Mouse (Mus musculus) neural tube, embryonic 12.5 days (tissue): ENCODE measurements around the gene Krtap16-1. TPM values are rescaled to one million over a fixed set of nuclear protein-coding genes. Genes with fewer than 3 reads are reported as not detected.

ENCODE experiments used
- ATAC-seq: fragments of 200-750 bp; cut with Nextera tagmentation; 2 replicates; pipeline ENCODE4 v1.8.0; 2017; ENCODE audit warnings: low read depth, mild to moderate bottlenecking, moderate TSS enrichment, moderate library complexity; ENCODE audit not compliant: low FRiP score
- H3K27ac ChIP-seq: fragments of 300-500 bp; sonication (generic); 2 replicates; pipeline ENCODE4 v1.5.1; 2016
- H3K27me3 ChIP-seq: fragments of 300-500 bp; sonication (generic); replicated peaks from 2 replicates; pipeline ENCODE4 v1.6.1; 2016; ENCODE audit warnings: mild to moderate bottlenecking
- H3K36me3 ChIP-seq: fragments of 300-500 bp; sonication (generic); 2 replicates; pipeline ENCODE4 v1.6.1; 2016; ENCODE audit warnings: mild to moderate bottlenecking
- H3K4me1 ChIP-seq: fragments of 300-500 bp; sonication (generic); 2 replicates; pipeline ENCODE4 v1.6.1; 2016
- H3K4me2 ChIP-seq: fragments of 300-500 bp; sonication (generic); replicated peaks from 2 replicates; pipeline ENCODE4 v1.6.1; 2016; ENCODE audit warnings: mild to moderate bottlenecking
- H3K4me3 ChIP-seq: fragments of 300-500 bp; sonication (generic); 2 replicates; pipeline ENCODE4 v1.5.1; 2016
- H3K9ac ChIP-seq: fragments of 300-500 bp; sonication (generic); 2 replicates; pipeline ENCODE4 v1.6.1; 2016; ENCODE audit warnings: mild to moderate bottlenecking
- H3K9me3 ChIP-seq: fragments of 300-500 bp; sonication (generic); 2 replicates; pipeline ENCODE4 v1.6.1; 2016; ENCODE audit warnings: mild to moderate bottlenecking
- WGBS: fragments of 180-500 bp; shearing (Covaris S2); methylation state at CpG from one replicate; pipeline ENCODE4 v1.1.7; 2016; 5-methylcytosine and 5-hydroxymethylcytosine counted together
- polyA plus RNA-seq: library from polyadenylated mRNA; unstranded; fragments of >200 nt; fragmentation: Nextera tagmentation; extraction: Ambion mirVana; gene quantifications from 2 replicates; pipeline ENCODE4 v1.2.1, GENCODE M21; 2016

Krtap16-1 gene
- polyA plus RNA-seq, 1 experiment from 2014 or later, result not detected

DNA sequence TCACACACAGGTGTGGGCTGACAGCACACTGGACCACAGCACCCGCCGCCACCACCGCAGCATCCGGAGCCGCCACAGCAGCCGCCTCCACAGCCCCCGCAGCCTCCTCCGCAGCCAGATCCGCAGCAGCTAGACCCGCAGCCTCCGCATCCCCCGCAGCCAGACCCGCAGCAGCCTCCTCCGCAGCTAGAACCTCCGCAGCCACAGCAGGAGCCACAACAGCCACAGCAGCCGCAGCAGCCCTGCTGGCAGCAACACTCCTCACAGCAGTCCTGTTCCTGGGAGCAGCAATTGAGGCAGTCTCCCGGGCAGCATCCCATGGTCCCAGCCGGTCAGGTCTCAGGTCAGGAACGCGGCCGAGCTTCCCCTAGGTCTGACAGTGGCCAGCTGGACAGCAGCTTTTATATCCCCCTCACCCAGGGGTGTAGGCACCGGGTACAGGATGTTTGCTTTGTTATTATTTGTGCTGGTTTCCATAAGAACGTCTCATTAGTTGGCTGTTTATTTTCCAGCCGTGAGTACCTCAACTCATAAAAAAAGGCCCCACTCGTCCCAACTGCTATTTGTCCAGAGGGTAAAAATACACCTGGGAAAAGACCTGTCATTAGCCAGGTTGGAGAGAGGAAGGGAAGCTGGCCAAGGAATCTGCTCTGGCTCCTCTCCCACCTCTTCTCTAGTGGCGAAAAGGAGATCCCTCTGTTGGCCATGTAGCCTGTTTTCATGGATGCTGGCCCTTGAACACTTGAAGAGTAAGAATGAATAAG, 7.4 kb upstream of the Krtap16-1 start, which contains the start of gene Krtap17-1:
TSS of gene Krtap17-1 (minus strand) at position 375 of the 764 bp plus-strand sequence.
- ATAC-seq, result no peak
- Histone ChIP-seq H3K27me3 (peaks cover 9% of the 10 kb centered on the region; the same call in 1 of the 2 replicates), H3K4me1 (0 out of 2 replicates have a peak, but pooled peaks cover 4% of the 10 kb centered on the region), H3K9ac (peak within 1 kb of the TSS; percentile 40; the same call in 1 of the 2 replicates), H3K4me3 (no peak within 1 kb of the TSS), H3K36me3 (no peaks in the 10 kb centered on the region), H3K9me3 (no peaks in the 10 kb centered on the region), H3K27ac (no peak within 1 kb of the TSS), H3K4me2 (peak within 1 kb of the TSS; percentile 49)
- WGBS, result 24% methylated on average over 26 of the region's 26 CpGs

DNA sequence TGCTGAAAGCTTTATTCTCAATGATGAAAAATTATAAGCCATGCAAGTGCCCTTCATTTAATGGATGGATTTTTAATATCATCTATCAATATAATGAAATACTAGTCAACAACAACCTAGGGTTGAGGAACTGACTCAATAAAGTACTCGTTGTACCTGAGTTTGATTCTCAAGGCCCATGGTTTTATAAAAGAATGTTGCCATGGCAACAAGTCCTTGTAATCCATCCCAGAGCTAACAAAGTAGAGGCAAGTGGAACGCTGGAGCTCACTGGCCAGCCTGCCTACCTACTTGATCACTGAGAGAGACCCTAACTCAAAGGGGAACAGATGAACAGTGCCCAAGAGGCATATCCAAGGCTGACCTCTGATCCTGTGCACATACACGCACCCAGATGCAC, 4.2 kb upstream of the Krtap16-1 start:
- no peak overlapping the region for H3K9ac ChIP-seq
- H3K9me3 ChIP-seq, result no peaks in the 10 kb centered on the region
- H3K36me3 ChIP-seq, result no peaks in the 10 kb centered on the region
- WGBS, result 69% methylated on average over 3 of the region's 3 CpGs
- no peak for ATAC-seq
- 0 out of 2 replicates have a peak, but pooled peaks cover 4% of the 10 kb centered on the region for H3K4me1 ChIP-seq
- H3K27me3 ChIP-seq, result peaks cover 9% of the 10 kb centered on the region; the same call in 1 of the 2 replicates
- H3K27ac ChIP-seq, result no peak overlapping the region
- H3K4me2 ChIP-seq, result no peak overlapping the region
- H3K4me3 ChIP-seq, result no peak overlapping the region

DNA sequence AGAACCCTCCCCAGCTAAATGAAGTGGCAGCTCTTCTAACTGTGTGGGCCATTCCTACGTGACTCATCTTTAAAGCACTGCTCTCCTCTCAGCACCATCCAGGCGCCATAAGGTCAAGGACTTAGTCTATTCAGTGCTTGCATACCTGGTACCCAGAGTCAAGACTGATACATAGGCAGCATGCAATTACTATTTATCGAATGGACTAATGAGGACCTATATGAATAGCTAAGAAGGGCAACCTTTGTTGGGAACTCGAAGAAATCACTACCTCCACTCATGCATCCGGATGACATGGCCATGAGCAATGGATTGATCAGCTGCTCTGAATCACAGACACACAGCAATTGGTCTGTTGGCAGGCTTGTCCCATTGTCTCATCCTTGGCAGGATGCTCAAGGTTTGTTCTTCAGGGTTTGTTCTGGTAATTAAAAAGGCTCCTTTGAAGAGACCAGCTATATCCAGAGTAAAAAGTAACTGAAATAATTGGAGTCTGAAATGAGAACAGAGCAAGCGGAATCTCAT, 3.5 kb upstream of the Krtap16-1 start:
- WGBS, result 86% methylated on average over 6 of the region's 6 CpGs
- Histone ChIP-seq H3K4me1 (0 out of 2 replicates have a peak, but pooled peaks cover 4% of the 10 kb centered on the region), H3K27me3 (peaks cover 9% of the 10 kb centered on the region; the same call in 1 of the 2 replicates), H3K4me3 (no peak overlapping the region), H3K4me2 (no peak overlapping the region), H3K36me3 (no peaks in the 10 kb centered on the region), H3K9me3 (no peaks in the 10 kb centered on the region), H3K27ac (no peak overlapping the region), H3K9ac (no peak overlapping the region)
- no peak for ATAC-seq

DNA sequence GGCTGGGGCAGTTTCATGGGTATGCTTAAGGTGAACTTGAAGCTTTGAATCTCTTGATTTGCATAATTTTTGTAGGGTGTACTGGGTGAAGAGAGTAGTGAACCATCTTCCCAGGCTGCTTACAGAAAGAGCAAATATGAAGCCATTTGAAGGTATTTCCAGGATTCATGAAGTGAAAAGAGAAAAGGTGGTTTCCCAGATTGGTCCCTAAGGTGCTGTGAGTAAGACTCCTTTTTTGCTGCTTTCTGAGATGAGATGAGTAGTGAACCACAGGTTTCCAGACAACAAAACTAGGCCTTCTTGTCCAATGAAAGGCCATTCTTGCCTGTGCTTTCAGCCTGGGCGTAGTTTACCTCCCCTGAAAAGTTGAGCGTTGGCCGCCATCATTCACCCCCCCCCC, 2.1 kb upstream of the Krtap16-1 start:
- Histone ChIP-seq H3K27me3 (peaks cover 6% of the 10 kb centered on the region; the same call in 1 of the 2 replicates), H3K27ac (no peak overlapping the region)
- 97% methylated on average over 3 of the region's 3 CpGs for WGBS

DNA sequence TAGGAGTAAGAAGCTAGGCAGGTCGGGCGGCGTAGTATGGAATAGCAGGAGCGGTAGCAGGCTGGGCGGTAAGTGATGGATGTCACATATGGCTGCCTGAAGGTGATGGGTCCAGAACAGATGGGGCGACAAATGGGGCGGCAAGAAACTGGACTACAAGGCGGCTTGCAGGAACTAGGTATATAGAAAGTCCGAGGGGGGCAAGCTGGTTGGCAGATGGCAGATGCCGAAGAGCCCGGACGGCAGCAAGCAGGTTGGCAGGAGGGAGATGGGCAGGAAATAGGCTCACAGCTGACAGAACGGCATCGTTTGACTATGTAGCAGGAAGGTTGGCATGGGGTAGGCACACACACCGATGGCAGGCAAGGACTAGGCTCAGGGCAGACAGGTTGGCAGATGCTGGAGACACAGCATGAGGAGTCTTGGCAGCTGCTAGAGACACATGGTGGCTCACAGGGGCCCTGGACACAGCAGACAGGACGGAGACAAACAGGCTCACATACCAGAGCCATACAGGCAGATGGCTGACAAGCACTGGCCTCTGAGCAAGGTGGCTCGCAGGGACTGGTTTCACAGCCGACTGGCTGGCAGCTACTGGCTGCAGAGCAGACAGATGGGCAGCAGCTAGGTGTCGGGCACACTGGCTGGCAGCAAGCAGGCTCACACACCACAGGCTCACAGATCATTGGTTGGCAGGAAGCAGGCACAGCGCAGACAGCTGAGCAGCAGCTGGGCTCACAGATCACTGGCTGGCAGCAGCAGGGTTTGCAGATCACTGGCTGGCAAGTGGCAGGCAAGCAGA, 905 bp downstream of the Krtap16-1 start:
- ATAC-seq, result no peak
- H3K9me3 ChIP-seq, result no peaks in the 10 kb centered on the region
- no peak overlapping the region for H3K9ac ChIP-seq
- H3K4me3 ChIP-seq, result no peak overlapping the region
- H3K27me3 ChIP-seq, result no peaks in the 10 kb centered on the region
- H3K4me2 ChIP-seq, result no peak overlapping the region
- H3K4me1 ChIP-seq, result no peaks in the 10 kb centered on the region
- H3K27ac ChIP-seq, result no peak overlapping the region
- H3K36me3 ChIP-seq, result no peaks in the 10 kb centered on the region
- 86% methylated on average over 20 of the region's 20 CpGs for WGBS

More for the DNA sequence above, 2.1 kb upstream of the Krtap16-1 start:
- no peak for ATAC-seq
- Histone ChIP-seq H3K4me3 (no peak overlapping the region), H3K9me3 (no peaks in the 10 kb centered on the region), H3K36me3 (no peaks in the 10 kb centered on the region), H3K4me1 (0 out of 2 replicates have a peak, but pooled peaks cover under 1% of the 10 kb centered on the region), H3K9ac (no peak overlapping the region), H3K4me2 (no peak overlapping the region)

DNA sequence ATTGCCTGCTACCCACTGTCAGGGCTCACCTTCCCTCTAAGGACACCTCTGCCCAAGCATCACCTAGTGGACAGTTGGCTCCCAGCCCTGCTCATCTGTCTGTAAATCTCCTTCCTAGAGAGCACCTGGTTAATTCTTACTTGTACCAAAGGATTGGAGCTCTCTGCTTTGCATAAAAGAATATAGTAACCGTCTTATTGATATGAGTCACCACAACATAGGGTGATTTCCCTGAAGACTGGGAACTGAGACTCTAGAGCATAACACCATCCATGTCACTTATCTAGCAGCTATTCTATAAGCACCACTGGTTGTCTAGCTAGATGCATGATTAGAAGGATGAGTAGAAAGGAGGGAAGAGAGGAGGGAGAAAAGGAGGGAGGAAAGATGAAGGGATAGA, 3.0 kb downstream of the Krtap16-1 start:
- H3K4me3 ChIP-seq, result no peak overlapping the region
- no peak for ATAC-seq
- WGBS, result 90% methylated on average over 1 of the region's 1 CpGs
- H3K27ac ChIP-seq, result no peak overlapping the region
- no peaks in the 10 kb centered on the region for H3K4me1 ChIP-seq
- no peaks in the 10 kb centered on the region for H3K27me3 ChIP-seq
- H3K4me2 ChIP-seq, result no peak overlapping the region
- no peaks in the 10 kb centered on the region for H3K36me3 ChIP-seq
- H3K9ac ChIP-seq, result no peak overlapping the region
- no peaks in the 10 kb centered on the region for H3K9me3 ChIP-seq

DNA sequence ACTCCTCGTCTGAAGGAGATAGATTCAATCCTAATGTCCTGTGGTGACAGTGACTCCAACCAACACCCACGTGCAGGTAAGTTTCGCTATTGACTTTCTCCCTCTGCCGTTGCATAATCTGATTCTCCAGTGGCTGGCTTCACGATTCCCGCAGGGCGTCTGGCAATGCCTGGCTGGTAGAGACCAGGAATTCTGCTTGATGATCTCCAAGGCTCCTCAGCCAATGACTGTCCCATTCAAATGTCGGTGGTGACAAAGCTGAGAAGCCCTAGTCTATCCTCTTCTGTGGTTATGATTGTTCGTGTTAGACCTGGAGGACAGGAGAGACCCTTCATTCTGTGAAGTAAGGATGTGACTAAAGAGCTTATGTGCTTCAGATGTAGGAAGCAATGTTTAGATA, 3.7 kb downstream of the Krtap16-1 start:
- Histone ChIP-seq H3K4me3 (no peak overlapping the region), H3K36me3 (no peaks in the 10 kb centered on the region), H3K27me3 (no peaks in the 10 kb centered on the region), H3K9ac (no peak overlapping the region), H3K9me3 (no peaks in the 10 kb centered on the region), H3K4me1 (no peaks in the 10 kb centered on the region), H3K4me2 (no peak overlapping the region), H3K27ac (no peak overlapping the region)
- no peak for ATAC-seq
- WGBS, result 89% methylated on average over 9 of the region's 9 CpGs

DNA sequence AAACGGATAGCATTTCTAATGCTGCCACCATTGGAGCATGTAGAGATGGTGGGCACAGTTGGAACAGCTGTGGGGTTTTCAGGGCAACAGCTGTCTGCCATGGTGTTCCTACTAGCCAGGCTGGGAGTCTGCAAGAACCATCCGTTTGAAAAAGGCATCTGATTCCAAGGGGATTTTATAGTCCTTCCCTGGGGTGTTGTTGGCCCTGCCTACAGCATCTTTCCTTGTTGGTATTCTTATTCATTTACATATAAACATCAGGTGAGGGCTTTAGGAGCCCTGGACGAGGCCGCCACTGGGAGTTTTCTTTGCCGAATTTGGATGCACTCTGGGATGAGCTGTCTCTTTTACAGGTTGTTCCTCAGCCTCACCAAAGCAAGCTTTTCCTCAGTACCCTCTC, 7.4 kb downstream of the Krtap16-1 start, which contains the start of gene Krtap29-1:
TSS of gene Krtap29-1 (minus strand) at position 101 of the 400 bp plus-strand sequence.
- H3K9me3 ChIP-seq, result 0 out of 2 replicates have a peak, but pooled peaks cover 4% of the 10 kb centered on the region
- no peak within 1 kb of the TSS for H3K9ac ChIP-seq
- WGBS, result 59% methylated on average over 5 of the region's 5 CpGs
- ATAC-seq, result no peak
- H3K4me2 ChIP-seq, result no peak within 1 kb of the TSS
- no peaks in the 10 kb centered on the region for H3K27me3 ChIP-seq
- H3K4me1 ChIP-seq, result no peaks in the 10 kb centered on the region
- no peaks in the 10 kb centered on the region for H3K36me3 ChIP-seq
- H3K27ac ChIP-seq, result no peak within 1 kb of the TSS
- H3K4me3 ChIP-seq, result no peak within 1 kb of the TSS

DNA sequence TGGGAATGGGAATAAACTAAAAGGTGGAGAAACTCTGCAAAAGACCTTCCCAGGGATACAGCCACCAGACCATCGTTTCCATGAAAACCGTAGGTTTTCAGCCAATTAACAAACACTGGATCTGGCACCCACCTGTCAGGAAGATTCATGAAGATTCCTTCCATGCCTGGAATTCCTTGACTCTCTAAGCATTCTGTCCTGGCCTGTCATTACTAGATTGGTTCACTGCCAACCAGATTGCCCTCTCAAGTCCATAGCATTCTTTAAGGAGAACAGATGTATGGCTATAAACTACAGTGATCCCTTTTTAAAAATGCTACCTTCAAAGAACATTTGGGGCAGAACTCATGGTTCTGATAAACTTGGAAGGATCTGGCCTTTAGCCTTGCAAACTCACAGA, 20.4 kb downstream of the Krtap16-1 start:
- ATAC-seq, result no peak
- 59% methylated on average over 2 of the region's 2 CpGs for WGBS

DNA sequence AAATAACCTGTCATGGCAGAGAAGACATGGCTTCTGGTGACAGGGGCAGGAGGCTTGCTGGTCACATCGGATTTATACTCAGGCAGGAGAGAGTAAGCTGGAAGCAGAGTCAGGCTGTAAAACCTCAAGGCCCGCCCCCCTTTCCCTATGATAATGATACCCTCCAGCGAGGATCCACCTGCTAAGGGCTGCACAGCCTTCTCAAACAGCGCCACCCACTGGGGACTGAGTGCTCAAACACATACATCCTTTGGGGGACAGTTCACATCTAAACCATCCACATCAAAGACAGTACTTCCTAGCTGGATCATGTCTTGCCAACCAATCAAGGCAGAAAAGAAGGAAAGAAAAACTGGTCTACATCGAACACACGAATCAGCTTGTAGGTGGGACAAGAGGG, 22.2 kb downstream of the Krtap16-1 start:
- ATAC-seq, result no peak

More for the DNA sequence above, 20.4 kb downstream of the Krtap16-1 start:
- no peaks in the 10 kb centered on the region for H3K4me1 ChIP-seq
- no peak overlapping the region for H3K9ac ChIP-seq
- no peak overlapping the region for H3K4me3 ChIP-seq
- H3K36me3 ChIP-seq, result no peaks in the 10 kb centered on the region
- no peaks in the 10 kb centered on the region for H3K27me3 ChIP-seq
- H3K27ac ChIP-seq, result no peak overlapping the region
- H3K9me3 ChIP-seq, result no peaks in the 10 kb centered on the region
- no peak overlapping the region for H3K4me2 ChIP-seq

DNA sequence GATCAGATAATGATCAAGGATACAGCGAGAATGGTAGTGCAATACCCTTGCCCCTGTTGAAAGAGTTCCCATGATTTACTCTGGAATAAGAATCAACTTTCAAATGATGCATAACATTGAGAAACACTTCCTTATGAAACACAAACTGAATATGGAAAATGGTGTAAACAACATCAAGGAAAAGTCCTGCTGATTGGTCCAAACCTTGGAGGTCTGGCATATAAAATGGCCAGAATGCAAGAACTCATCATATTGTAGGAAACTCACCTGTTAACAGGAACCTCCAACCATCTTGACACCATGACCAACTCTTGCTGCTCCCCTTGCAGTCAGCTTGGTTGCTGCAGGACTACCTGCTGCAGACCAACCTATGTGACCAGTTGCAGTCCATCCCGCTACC, 38.2 kb downstream of the Krtap16-1 start, which contains the start of gene Krtap9-5:
TSS of gene Krtap9-5 (plus strand) at position 301 of the 400 bp plus-strand sequence.
- Histone ChIP-seq H3K27me3 (no peaks in the 10 kb centered on the region), H3K4me2 (no peak within 1 kb of the TSS), H3K9ac (no peak within 1 kb of the TSS), H3K4me1 (no peaks in the 10 kb centered on the region), H3K4me3 (no peak within 1 kb of the TSS), H3K9me3 (no peaks in the 10 kb centered on the region), H3K36me3 (no peaks in the 10 kb centered on the region), H3K27ac (no peak within 1 kb of the TSS)
- 91% methylated on average over 2 of the region's 2 CpGs for WGBS
- ATAC-seq, result no peak

More for the DNA sequence above, 22.2 kb downstream of the Krtap16-1 start:
- no peak overlapping the region for H3K9ac ChIP-seq
- no peaks in the 10 kb centered on the region for H3K27me3 ChIP-seq
- no peaks in the 10 kb centered on the region for H3K9me3 ChIP-seq
- no peaks in the 10 kb centered on the region for H3K4me1 ChIP-seq
- no peak overlapping the region for H3K27ac ChIP-seq
- H3K4me2 ChIP-seq, result no peak overlapping the region
- no peak overlapping the region for H3K4me3 ChIP-seq
- WGBS, result 43% methylated on average over 6 of the region's 6 CpGs
- H3K36me3 ChIP-seq, result no peaks in the 10 kb centered on the region

DNA sequence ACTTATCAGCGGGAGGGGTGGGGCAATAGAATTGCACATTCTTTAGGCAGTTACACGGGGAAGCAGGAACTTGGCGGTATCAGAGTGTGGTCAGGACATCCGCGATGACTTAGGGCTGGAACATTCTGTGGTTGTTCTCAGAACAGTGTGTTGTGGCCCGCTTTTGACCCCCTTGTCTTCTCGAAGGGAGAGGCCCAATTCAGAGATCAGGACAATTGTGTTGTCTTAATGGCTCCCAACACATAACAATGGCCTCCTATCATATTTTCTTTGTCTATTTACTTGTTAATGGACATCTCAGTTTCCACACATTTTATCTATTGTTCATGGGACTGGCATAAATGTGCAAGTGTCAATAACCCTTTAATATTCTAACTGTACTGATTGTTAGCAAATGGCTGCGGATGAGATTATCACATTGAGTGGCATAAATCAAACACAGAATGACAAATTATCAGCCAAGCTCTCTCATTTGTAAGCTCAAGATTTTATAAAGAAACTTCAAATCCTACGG, 48.6 kb downstream of the Krtap16-1 start:
- Histone ChIP-seq H3K36me3 (no peaks in the 10 kb centered on the region), H3K9ac (no peak overlapping the region), H3K4me3 (no peak overlapping the region), H3K4me1 (no peaks in the 10 kb centered on the region), H3K9me3 (no peaks in the 10 kb centered on the region), H3K4me2 (no peak overlapping the region), H3K27ac (no peak overlapping the region), H3K27me3 (no peaks in the 10 kb centered on the region)
- WGBS, result 85% methylated on average over 9 of the region's 9 CpGs
- ATAC-seq, result no peak
